Mouse (Mus musculus): ENCODE measurements around the gene Btnl2.
A peak's percentile ranks its signal among the peaks of the same experiment; 100 is the strongest.
"Not testable (repeated sequence)": the region's sequence is repeated elsewhere in the genome, so short reads cannot be mapped to it uniquely, and the experiment has no call there.

Gene Btnl2

DNA sequence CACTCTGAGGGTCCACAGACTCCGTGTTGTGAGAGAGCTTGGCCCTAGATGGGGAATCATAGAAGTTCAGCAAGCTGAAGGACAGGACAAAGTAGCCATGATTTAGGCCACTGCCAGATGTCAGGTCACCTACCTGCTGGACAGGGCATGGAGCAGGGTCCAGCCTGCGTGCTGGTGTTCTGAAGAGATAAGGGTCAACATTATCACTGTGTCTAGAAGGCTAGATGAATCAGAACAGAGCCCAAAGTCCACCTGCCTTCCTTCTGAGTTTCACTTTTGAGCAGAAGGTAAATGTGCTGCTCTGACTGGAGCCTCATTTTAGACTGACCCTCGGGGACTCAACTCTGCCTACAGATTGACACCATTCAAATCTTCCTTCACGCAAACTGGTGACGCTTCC lies at the start of gene Btnl2:
Gene Btnl2, plus strand, starts transcription at position 284 of the 400 bp plus-strand sequence.
- DNase-seq: no peak

DNA sequence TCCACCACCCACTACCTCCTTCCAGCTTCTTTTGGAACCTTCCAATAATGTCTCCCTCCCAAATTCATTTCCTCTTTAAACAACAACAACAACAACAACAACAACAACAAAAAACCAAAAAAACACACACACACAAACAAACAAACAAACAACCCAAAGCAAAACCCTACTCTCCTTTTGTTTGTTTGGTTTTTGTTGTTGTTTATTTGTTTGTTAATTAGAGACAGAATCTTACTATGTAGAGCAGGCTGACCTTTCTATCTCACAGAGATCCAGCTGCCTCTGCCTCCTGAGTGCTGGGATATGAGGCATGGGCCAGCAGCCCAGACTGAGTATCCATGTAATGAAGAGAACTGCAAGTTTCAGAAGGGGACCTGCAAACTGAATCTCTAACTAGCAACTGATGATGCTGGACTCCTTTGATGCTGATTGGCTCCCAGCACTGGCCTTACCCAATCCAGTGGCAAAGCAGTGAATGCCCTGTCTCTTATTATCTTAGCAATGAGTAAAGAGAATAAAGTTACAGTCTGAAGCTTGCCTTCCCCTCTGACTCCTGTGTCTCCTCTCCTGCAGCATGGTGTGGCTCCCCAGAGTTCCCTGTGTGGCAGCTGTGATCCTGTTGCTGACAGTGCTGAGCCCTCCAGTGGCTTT lies 49.1 kb upstream of the Btnl2 start, which contains the start of gene H2-Eb1:
Gene H2-Eb1, plus strand, starts transcription at position 488 of the 651 bp plus-strand sequence.
- peak; percentile 53 for DNase-seq

GRCm38 (mm10) chr17:34306407-34306806 lies 48.2 kb upstream of the Btnl2 start:
- no peak for DNase-seq

DNA sequence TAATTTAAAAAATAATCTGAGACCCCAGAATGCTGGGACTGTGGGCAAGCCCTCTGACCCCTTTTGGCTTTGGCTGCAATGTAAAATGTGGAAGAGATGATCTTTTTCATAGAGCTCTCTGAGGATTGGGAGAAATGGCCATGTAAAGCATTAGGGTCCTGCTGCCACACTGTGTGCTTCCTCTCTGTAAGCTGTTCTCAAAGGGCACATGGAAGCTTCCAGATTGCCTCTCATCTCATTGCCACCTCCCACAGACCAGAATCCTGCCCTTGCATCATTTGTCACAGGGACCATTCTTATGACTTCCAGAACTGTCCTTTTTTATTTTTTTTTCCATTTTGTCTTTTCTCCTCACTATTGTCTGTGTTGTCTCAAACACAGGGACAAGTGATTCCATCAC lies 47.4 kb upstream of the Btnl2 start:
- no peak for DNase-seq

GRCm38 (mm10) chr17:34308161-34308560 lies 46.5 kb upstream of the Btnl2 start:
- no peak for DNase-seq

DNA sequence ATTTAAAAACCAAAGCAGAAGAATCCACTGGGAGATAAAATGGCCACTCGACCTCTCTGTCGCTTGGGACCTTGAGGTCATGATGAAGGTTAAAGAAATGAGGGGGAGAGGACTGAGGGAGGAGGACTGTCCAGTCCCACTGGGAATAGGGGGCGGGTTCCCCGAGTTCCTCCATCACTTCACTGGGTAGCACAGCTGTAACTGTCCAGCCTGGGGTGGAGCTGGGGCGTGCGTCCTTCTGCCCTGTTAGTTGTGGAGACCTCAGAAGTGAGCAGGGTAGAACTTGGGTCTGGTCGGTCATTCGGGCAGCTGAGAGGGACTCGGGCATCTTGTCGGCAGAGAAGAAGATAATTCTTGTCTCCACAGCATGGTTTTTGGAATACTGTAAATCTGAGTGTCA lies 45.4 kb upstream of the Btnl2 start:
- no peak for DNase-seq

GRCm38 (mm10) chr17:34309683-34310385 lies 44.8 kb upstream of the Btnl2 start:
- DNase-seq: peak; percentile 44

- DNase-seq: not testable (repeated sequence)
Measured at GRCm38 (mm10) chr17:34310526-34310925, 44.1 kb upstream of the Btnl2 start.

- no peak for DNase-seq
Measured at GRCm38 (mm10) chr17:34312185-34312584, 42.4 kb upstream of the Btnl2 start.

GRCm38 (mm10) chr17:34313393-34313792 lies 41.2 kb upstream of the Btnl2 start:
- DNase-seq: peak; percentile 19

DNA sequence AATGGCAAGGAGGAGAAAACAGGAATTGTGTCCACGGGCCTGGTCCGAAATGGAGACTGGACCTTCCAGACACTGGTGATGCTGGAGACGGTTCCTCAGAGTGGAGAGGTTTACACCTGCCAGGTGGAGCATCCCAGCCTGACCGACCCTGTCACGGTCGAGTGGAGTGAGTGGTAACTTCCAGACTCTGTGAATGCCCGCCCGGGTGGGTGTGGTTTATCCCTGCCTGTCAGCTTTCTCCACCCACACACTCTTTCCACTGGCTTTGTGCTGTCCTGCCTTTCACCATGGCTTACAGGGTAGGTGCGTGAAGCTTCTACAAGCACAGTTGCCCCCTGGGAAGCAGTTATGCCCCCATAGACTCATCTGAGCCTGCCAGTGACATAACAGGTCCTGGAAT lies 40.3 kb upstream of the Btnl2 start:
- no peak for DNase-seq

GRCm38 (mm10) chr17:34315512-34315911 lies 39.1 kb upstream of the Btnl2 start:
- no peak for DNase-seq

GRCm38 (mm10) chr17:34316697-34317096 lies 37.9 kb upstream of the Btnl2 start:
- no peak for DNase-seq

DNA sequence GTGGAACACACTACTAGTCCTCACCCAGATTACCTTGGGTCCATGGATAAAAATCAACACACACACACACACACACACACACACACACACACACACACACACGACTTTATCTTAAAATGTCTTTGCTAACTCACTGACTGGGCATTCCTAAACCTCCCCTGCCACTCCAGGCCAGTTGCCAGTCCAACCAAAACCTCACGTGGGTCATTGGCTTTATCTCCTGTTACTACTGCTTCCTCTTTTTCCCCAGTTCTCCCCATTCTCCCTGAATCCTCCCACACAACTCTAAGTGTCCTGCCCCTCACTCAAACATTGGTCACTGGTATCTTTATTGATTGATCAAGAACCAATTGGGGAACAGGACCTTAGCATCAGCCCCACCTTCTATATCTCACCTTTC lies 37.3 kb upstream of the Btnl2 start:
- DNase-seq: no peak

GRCm38 (mm10) chr17:34325436-34325835 lies 29.2 kb upstream of the Btnl2 start, which contains the start of gene H2-Eb2:
Gene H2-Eb2 (plus strand): TSS chr17:34325665.
- DNase-seq: no peak

DNA sequence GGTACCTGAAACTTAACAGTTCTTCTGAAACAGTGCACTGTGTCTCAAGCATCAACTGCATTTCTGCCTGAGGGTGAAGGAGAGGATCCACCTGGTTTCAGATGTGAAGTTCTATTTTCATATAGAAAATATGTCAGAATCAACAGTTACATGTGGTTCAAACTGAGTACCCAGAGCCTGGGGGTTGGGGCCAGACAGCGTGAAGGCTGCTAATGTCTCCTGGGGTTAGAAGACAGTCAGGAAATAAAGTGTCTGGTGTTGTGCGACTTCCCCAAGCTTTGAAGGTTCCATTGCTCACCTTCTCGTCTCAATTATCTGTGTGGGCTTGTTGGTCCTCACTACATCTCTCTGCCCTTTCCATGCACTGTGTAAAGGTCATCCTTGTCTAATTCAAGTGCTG lies 28.2 kb upstream of the Btnl2 start:
- DNase-seq: no peak

DNA sequence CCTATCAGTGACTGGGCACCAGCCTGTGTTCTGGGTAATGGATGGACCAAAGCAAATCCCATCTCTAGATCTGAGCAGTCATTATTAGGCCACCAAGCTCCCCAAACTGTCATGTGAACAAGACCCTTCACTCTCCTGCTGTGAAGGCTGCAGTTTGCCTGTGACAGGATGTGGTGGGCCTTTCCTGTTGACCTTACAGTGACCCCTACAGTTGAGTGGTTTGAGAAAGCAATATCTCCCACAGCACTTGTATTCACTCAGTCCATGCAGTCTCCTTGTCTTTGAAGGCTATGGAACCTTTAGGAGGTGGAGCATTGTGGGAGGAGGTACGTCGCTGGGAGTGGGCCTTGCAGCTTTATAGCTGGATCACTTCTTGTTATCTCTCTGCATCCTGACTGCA lies 24.8 kb upstream of the Btnl2 start:
- DNase-seq: no peak

GRCm38 (mm10) chr17:34331200-34331599 lies 23.4 kb upstream of the Btnl2 start:
- no peak for DNase-seq

- DNase-seq: no peak
Measured at GRCm38 (mm10) chr17:34340619-34341402, 13.8 kb upstream of the Btnl2 start.

DNA sequence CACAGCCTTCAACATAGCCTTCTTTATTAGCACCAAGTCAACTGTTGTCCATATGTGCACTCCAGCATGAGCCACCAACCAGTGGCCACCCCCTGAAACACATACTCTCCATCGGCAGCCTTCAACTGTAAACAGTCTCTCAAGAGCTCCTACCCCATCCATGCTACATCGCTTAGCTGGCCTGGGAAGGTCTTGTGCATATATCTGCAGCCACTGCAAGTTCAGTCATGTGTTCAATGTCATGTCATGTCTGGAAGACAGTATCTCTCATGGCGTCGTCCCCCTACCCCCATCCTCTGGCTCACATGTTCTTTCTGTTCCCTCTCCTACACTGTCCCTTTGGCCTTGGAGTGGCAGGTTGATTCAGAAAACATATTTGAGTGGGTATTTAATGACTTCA lies 9.7 kb upstream of the Btnl2 start:
- no peak for DNase-seq

- DNase-seq: no peak
Measured at GRCm38 (mm10) chr17:34345486-34345885, 9.1 kb upstream of the Btnl2 start.

DNA sequence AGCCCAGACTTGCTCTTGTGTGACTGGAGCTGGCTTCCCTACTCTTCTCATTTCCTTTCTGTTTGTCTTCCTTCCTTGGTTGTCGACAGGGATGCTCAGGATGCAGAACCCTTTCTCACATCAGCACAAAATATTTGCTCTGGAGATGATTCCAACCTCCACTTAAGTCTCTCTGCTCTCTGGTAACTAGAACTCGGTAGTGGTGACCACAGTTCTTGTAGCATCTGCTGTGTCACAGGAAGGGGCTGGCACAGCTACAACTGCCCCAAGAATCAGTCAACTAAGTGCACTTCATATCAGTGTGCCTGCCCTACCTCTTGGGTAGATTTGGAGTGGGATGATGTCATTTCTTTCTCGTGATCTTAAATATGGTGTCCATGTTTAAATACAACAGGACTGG lies 8.6 kb upstream of the Btnl2 start:
- DNase-seq: no peak

GRCm38 (mm10) chr17:34347606-34348308 lies 6.9 kb upstream of the Btnl2 start:
- DNase-seq: no peak
